Mouse (Mus musculus) bone marrow, adult 2 months (tissue): Measurements from ENCODE around the gene Snx4.

Experiments used
- CTCF ChIP-seq: fragments of 200-500 bp; IDR thresholded peaks from 2 replicates; pipeline ENCODE4 v1.5.1; 2011; ENCODE audit warnings: low read length, control low read depth; ENCODE audit not compliant: control insufficient read depth, insufficient read depth
- POLR2A ChIP-seq: fragments of 200-500 bp; IDR thresholded peaks from 2 replicates; pipeline ENCODE4 v1.6.1; 2011; ENCODE audit warnings: low read depth, mild to moderate bottlenecking, control low read depth, low read length, borderline replicate concordance; ENCODE audit not compliant: control insufficient read depth

GRCm38 (mm10) chr16:33222482-33222881 lies 28.8 kb upstream of the Snx4 start:
- TF ChIP-seq CTCF = no peak
- TF ChIP-seq POLR2A = no peak
